Mouse (Mus musculus): Measurements from ENCODE around the gene 1700057G04Rik.

1700057G04Rik gene

DNA sequence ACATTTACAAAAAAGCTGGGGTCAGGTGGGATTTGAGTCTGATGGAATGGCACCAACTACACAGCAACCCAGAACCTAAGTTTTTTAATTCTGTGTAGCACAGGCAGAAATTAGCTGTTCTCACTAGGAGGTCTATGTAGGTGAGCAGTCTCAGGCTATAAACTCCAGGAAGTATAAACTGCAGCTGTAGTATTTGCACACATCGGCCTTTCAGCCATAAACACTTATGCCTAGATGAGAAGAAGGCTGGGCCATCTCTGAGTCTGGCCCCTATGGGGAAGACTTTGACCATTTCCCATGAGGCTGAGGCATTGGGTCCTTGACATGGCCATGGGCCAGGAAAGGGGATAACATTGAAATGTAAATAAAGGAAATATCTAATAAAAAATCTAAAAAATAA is 76.7 kb downstream of the 1700057G04Rik start:
- no peak for DNase-seq (ENCODE audit: low read depth, low spot score)

DNA sequence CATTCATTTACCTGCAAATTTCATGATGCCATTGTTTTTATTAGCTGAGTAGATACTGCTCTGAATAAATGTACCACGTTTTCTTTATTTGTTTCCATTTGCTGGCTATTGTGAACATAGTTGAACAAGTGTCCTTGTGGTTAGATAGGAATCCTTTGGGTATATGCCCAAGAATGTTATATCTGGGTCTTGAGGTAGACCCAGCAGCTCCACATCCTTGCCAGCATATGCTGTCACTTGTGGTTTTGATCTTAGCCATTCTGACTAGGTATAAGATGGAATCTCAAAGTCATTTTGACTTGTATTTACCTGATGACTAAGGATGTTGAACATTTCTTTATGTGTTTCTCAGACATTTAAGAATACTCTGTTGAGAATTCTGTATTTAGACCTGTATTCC is 77.7 kb downstream of the 1700057G04Rik start:
- no peak for DNase-seq (ENCODE audit: low read depth, low spot score)

DNA sequence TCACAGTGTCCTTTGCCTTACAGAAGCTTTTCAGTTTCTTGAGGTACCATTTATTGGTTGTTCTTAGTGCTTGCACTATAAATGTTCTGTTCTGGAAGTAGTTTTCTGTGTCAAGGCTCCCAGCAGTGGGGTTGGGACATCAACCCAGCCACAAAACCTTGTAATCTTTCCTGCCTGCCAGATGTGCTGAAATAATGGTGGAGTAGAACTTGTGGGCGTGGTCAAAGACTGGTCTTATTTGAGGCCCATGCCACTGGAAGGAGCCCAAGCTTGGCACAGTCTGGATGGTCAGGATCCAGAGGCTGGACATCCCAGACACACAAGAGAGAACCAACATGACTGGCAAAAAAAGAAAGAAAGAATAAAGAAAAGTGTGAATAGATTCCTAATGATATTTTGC is 78.2 kb downstream of the 1700057G04Rik start:
- DNase-seq (ENCODE audit: low read depth, low spot score): no peak

DNA sequence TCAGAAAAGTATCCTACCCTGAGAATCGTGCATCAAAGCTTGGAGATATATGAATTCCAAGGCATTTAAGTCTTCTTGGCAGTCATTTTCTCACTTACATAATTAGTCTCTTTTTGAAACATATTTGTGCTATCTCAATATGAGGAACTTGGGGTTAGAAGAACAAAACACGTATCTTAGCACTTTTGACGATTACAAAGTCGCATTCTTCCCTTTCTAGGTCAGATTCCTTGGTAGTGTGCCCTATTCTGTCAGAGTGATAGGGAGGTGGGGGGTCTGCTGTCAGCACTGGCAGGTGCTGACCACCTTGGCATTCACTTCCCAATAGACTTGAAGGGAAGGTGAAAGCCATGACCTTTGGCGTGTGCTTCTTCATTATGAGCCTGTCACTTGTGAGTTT is 93.5 kb downstream of the 1700057G04Rik start:
- DNase-seq (ENCODE audit: low read depth, low spot score): no peak

Data from telencephalon, adult 2 months (tissue).